Mouse (Mus musculus): ENCODE measurements around the gene Alox12.
A peak's percentile ranks its signal among the peaks of the same experiment; 100 is the strongest.

The Alox12 gene

DNA sequence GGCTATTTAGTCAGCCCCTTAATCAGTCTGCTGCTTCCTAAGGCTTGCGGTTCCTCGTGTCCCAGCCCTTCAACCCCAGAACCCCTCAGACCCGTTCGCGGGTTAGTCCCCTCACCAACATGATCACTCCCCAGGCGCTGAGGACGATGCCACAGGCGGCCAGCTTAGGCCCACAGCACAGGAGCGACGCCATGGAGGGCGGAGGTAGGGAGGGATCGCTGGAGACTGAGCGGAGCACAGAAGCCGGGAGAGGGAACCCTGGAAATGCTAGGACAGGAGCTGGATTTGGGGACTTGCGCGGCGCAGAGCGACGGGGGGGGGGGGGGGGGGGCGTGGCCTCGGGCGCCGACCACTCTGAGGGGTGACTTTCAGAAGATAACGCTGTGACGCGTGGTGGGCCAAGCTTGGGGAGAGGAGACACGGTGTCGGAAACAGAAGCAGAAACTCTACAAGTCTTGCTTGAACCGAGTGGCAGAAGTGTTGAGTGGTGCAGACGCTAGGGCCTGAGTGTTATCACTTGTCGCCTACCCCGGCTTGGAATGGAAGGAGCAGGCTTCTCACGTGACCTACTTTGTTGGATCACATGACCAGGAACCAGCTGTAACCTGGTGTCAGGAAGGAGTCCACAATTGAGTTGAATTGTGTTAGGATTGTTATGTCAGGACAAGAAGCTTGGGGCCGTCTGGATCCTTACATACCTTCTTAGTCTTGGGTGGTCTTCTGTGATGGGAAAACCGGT lies 15.4 kb downstream of the Alox12 start, which contains the start of the genes Gm21988 and Rnasek:
TSS of gene Gm21988 (minus strand) at position 290 of the 739 bp plus-strand sequence.
TSS of gene Rnasek (minus strand) at position 302 of the 739 bp plus-strand sequence.
- DNase-seq (ENCODE audit: low read depth, low spot score): peak; percentile 92

DNA sequence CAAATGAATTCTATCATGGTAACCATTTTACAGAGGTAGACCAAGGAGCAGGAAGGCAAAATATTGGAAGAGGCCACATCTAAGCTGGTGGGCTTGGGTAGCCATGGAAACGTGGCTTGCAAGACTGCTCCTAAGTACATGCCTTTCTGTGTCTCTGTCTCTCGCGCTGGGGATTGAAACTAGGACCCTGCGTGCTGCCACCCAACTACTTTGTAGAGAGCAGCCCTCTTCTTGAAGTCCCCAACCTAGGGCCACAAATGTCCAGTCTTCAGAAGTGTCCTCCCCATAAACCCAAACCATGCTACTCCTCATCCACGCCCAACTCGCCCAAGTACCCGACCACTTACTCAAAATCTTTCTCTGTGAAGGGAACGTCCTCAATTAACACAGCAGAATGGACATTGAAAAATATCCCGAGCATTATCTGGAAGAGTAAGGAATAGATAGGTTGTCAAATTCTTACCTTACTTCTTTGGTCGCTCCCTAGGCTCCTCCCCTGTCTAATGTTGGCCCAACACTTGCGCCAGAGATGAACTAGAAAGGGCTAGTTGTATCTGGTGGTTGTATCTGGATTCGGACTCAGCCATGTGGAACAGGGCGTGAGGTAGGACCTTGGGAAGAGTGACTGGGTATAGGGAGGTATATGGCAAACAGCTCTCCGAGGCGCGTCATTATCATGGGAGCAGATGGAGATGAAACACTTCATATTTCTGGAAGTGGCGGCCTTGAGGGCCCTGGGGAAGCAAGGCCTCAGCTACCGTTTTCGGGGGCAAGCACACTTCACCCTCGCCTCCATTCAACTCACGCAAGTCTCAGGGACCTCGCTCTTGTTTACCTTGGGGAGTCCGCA lies 16.3 kb downstream of the Alox12 start:
- peak; percentile 33 for DNase-seq (ENCODE audit: low read depth, low spot score)

- peak; percentile 98 for DNase-seq (ENCODE audit: low read depth, low spot score)
Observed at GRCm38 (mm10) chr11:70237457-70238167, 17.5 kb downstream of the Alox12 start, which contains the start of gene 0610010K14Rik. Gene 0610010K14Rik, minus strand, starts transcription at chr11:70237914.

GRCm38 (mm10) chr11:70236717-70237116 lies 18.4 kb downstream of the Alox12 start:
- DNase-seq (ENCODE audit: low read depth, low spot score): no peak

DNA sequence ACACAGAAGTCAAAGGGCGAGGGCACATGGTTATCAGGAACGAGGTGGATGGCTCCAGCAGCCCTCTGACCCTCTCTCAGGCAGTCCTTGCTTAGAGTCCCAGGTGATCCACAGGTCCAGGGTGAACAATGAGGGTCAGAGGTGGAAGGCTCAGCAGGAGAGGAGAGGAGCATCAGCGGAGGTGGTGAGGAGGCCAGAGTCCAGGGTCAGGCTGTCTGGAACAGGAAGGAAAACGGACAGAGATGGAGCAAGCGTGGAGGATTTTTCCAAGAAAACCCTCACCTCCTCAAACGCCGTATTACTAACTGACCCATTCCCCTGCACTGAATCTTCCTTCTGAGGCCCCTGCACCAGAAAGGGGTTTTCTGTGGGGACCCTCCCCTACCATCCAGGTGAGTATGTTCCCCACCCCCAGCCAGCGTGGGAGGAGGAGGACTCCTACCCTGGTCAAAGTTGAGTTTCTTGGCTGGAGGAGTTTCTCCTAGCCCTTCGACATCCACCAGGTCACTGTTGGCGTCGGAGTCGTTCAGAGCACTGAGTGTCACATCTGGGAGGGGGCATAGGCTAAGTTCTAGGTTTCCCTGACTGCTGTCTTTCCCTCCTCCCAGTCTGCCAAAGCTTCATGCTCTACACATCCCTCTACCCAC lies 19.8 kb downstream of the Alox12 start:
- DNase-seq (ENCODE audit: low read depth, low spot score): no peak

GRCm38 (mm10) chr11:70234497-70234896 lies 20.7 kb downstream of the Alox12 start:
- no peak for DNase-seq (ENCODE audit: low read depth, low spot score)

- peak; percentile 39 for DNase-seq (ENCODE audit: low read depth, low spot score)
Observed at GRCm38 (mm10) chr11:70234037-70234436, 21.1 kb downstream of the Alox12 start.

- no peak for DNase-seq (ENCODE audit: low read depth, low spot score)
Observed at GRCm38 (mm10) chr11:70233016-70233415, 22.1 kb downstream of the Alox12 start.

DNA sequence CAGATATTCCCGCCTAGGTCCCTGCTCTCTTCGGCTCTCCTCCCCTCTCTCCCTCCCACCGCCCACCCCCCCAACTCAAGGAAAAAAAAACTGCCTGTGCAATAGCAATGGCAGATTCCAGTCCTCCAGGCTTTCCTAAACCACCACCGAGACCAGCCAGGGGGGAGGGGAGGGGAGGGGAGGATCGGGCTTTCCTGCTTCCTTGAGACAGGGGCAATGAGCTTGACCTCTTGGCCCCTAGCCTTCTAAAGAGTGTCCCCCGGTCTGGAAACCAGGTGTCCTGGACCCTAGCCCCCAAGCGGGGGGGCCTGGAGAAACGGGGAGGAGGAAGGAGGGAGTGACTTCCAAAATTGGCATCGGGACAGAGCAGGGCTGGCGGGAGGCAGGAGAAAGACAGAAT lies 22.6 kb downstream of the Alox12 start:
- DNase-seq (ENCODE audit: low read depth, low spot score): peak; percentile 85

- peak; percentile 93 for DNase-seq (ENCODE audit: low read depth, low spot score)
Observed at GRCm38 (mm10) chr11:70230239-70230727, 24.9 kb downstream of the Alox12 start.

DNA sequence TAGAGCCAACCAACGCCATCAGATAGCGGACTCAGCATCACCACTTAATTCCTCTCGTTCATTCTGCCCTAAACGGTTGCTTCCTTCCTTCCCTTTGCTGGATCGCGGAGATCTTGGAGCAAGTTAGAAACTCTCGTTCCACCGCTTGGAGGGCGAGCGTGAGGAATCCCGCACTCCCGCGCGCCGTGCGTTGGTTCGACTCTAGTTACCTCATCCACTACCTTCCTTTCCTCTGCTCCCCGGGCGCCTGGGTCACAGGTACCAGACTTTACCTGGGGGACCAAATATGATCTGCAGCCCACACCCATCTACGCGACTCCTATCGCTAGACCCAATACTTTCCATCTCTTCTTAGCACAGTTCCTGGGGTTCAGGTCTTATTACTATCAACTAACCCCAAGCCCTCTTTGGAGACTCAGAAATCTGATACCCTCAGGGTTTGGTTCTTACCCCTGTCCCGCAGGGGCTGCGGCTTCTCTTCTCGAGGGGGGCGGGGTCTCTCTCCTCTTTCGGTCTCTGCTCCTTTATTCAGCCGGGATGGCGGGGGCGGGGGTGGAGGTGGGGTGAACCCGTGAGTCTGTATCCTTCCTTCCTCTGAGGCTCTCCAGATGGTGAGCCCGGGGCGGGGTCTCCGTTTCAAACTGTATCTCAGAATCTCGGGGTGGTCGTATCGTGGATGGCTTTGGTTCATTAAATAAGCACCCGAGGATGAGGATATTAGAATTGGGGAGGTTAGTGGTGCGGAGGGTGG lies 25.7 kb downstream of the Alox12 start, which contains the start of gene Bcl6b:
TSS of gene Bcl6b (minus strand) at position 539 of the 751 bp plus-strand sequence.
- no peak for DNase-seq (ENCODE audit: low read depth, low spot score)

- peak; percentile 93 for DNase-seq (ENCODE audit: low read depth, low spot score)
Observed at GRCm38 (mm10) chr11:70228828-70229227, 26.3 kb downstream of the Alox12 start.

- DNase-seq (ENCODE audit: low read depth, low spot score): no peak
Observed at GRCm38 (mm10) chr11:70227661-70228245, 27.4 kb downstream of the Alox12 start.

GRCm38 (mm10) chr11:70227126-70227525 lies 28.0 kb downstream of the Alox12 start:
- no peak for DNase-seq (ENCODE audit: low read depth, low spot score)

DNA sequence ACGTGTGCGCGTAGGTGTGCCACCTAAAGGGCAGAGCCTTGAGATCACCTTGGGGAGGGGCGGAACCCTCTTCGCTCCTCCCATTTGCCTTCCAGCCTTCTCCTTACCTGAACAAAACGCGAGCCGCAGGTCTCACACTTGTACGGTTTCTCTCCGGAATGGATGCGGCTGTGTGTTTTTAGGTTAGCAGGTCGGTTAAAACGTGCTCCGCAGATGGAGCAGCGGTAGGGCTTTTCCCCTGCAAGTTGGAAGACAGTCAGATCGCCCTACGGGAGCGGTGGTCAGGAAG lies 28.6 kb downstream of the Alox12 start:
- peak; percentile 29 for DNase-seq (ENCODE audit: low read depth, low spot score)

GRCm38 (mm10) chr11:70225798-70226601 lies 29.2 kb downstream of the Alox12 start:
- DNase-seq (ENCODE audit: low read depth, low spot score): peak; percentile 47

DNA sequence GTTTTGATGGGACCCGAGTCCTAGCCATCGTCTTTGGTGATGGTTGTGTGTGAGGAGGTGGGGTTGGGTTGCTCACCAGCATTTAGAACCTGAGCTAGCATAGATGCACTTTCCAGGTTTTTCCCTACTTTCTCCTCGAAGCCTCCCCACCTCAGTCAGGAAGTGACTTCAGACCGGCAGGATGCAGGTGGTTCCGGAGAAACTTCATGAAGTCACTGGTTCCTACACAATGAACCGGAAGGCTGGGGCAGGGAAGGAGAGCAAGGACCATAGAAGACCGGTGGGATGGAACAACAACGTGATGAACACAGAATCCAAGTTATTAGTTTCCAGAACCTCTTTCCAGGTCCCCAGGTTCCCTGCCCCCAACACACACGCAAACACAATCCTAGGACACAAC lies 31.4 kb downstream of the Alox12 start:
- DNase-seq (ENCODE audit: low read depth, low spot score): no peak

DNA sequence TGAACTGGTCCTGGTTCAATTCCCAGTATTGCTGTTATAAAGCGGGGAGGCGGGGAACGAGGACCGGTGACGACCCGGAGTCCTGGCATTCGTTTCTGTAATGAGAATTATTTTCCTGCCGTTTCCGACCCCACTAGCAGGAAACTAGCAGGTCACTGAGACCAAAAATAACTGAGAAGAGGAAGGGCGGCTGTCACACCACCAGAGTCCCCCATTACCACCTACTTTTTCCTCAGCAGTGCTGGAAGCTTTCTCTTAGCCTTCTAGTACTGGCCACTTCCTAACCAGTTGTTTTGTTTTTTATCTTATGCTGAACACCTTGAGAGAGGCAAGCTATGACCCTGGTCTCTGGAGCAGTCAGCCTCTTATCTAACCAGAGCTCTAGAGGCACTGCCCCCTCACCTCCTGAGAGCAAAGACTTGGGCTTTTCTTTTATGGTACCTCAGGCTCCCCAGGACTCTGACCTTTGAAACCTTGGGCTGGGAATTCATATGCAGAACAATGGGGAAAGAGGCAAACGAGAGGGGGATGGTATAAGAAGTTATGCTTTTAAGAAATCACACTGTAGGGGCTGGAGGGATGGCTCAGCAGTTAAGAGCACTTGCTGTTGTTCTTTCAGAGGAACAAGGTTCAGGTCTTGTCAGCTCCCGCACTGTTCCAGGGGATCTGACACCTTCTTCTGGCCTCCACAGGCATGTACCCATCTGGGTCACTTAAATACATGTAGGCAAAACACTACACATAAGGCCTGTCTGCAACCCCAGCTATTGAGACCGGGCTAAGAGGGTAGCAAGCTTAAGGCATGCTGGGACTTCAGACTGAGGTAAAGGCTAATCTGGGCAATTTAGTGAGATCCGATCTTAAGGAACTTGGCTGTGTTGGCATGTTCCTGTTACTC lies 33.3 kb downstream of the Alox12 start:
- no peak for DNase-seq (ENCODE audit: low read depth, low spot score)

Data from ZHBTc4 (cell line).